Mouse (Mus musculus) cerebellum, adult (tissue): ENCODE measurements around the gene Pcp4l1.
A peak's percentile ranks its signal among the peaks of the same experiment; 100 is the strongest.
"Not testable (repeated sequence)": the region's sequence is repeated elsewhere in the genome, so short reads cannot be mapped to it uniquely, and the experiment has no call there.

Source experiments
- ATAC-seq: cut with Nextera tagmentation; 2 replicates; pipeline ENCODE4 v1.9.2; 2017; ENCODE audit warnings: mild to moderate bottlenecking, moderate library complexity, mixed read lengths; ENCODE audit not compliant: insufficient number of reproducible peaks, low FRiP score, low TSS enrichment

The Pcp4l1 gene

DNA sequence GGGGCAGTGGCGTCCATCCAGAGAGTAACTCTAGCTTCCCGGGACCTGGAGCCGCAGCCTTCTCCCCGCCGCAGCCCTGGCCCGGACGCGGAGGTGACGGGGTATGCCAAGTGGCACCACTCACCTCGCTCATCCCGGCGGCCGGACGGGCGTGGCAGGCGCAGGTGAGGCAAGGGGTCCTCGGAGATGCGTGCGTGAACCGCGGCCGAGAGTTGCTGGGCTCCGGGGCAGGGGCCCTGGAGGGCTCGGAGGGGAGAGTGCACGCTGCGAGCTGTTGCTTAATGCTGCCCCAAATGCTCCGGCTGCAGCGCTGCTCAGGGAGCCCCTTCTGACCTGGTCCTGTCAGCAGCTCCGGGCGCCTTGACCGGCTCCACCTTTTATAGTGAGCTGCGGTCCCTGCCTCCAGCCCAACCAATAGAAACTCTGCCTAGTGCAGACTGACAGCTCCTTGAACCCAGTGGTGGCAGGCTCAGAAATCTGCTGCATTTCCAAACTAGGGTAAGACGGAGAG, at the start of gene Pcp4l1:
TSS of gene Pcp4l1 (minus strand) at position 382 of the 511 bp plus-strand sequence.
- peak; percentile 88 for ATAC-seq

DNA sequence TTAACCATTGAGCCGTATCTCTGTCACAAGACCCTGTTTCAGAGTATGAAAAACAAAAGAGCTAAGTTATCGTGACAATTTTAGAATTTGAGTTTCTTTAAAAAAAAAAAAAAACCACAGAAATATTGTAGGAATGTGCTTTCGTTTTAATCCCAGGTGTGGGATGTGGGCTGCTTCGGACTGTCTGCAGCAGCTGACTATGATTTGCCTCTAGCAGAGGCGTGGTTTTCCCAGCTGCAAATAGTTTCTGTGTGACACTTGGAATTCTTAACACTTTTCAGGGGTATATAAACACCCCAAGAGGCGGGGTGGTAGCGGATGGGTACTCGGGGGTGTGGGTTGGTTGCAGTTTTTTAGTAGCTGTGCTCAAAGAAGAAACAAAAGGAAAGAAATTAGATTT, 49.3 kb upstream of the Pcp4l1 start:
- ATAC-seq: no peak

GRCm38 (mm10) chr1:171241952-171242351, 45.9 kb upstream of the Pcp4l1 start:
- ATAC-seq: not testable (repeated sequence)

- no peak for ATAC-seq
Observed at GRCm38 (mm10) chr1:171240911-171241310, 44.8 kb upstream of the Pcp4l1 start.

- ATAC-seq: no peak
Observed at GRCm38 (mm10) chr1:171239992-171240744, 44.1 kb upstream of the Pcp4l1 start.

DNA sequence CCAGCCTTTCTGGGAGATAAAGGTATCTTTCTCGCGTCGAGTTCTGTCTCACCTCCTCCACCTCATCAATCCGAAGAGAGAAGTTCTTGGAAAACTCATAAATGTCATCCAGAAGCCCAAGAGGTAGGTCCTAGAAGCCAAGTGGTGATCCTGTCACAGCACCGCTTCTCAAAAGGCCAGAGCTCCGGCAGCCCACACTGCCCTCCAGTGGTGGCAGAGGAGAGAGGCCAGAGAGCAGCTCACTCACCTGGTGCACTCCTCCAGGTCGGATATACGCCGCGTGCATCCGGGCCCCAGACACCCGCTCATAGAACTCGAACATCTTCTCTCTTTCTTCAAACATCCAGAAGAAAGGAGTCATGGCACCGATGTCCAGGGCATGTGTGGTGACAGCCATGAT, 42.4 kb upstream of the Pcp4l1 start:
- ATAC-seq: no peak

DNA sequence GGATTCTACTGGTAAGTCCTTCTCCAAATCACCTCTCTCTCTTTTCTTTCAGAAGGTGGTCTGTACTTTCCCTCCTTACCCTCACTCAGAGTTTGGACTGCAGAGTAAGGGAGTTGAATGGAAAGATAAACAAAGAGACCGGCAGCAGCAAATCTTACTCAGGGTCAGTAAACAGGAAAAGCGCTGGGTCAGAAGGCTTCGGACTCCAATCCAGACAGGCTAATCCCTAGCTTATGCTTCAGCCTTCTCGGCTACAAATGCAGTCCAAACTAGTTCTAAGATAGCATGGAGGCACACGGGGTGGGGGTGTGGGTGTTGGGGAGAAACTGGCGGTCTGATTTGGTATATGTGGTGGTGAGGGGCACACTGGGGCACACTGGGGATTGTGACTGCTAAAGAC, 41.4 kb upstream of the Pcp4l1 start:
- ATAC-seq: no peak

- no peak for ATAC-seq
Observed at GRCm38 (mm10) chr1:171235791-171236190, 39.7 kb upstream of the Pcp4l1 start.

DNA sequence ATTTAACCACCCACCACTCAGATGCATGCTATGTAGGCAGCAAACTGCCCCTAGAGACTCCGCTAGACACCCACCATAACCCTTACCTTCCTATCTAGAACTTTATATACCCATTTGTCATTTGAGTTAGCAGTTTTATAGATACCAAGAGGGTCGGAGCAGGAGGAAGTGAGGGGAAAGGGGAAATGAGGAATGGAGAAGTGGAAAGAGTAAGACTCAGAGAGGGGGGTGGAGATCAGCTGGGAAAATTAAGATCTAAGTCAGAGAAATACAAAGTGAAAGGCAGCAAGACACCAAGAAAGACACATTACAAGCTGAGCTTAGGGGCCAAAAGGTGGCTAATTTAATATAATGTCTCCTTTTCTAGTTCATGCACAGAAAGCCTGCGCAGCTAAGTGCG, 38.5 kb upstream of the Pcp4l1 start:
- ATAC-seq: no peak

DNA sequence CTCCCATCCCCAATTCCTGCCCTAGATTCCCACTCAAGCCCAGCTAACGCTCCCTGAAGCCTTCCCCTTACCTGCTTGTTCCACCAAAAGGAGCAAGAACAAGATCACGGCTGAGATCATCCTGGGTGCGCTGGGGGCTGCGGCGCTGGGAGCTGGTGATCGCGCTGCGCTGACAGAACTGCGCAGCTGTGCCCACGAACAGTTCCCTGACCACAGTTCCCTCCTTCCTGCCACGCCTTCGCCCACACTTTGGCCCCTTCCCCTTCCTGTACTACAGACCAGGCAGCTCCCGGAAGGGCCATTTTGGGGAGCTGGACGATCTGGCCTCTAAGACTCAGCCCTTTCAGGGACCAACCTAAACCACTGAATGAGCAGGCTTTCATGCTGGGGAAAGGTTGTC, 38.1 kb upstream of the Pcp4l1 start, which contains the start of gene Fcer1g:
TSS of gene Fcer1g (minus strand) at position 240 of the 400 bp plus-strand sequence.
- ATAC-seq: no peak

GRCm38 (mm10) chr1:171232800-171233730, 37.0 kb upstream of the Pcp4l1 start:
- no peak for ATAC-seq

DNA sequence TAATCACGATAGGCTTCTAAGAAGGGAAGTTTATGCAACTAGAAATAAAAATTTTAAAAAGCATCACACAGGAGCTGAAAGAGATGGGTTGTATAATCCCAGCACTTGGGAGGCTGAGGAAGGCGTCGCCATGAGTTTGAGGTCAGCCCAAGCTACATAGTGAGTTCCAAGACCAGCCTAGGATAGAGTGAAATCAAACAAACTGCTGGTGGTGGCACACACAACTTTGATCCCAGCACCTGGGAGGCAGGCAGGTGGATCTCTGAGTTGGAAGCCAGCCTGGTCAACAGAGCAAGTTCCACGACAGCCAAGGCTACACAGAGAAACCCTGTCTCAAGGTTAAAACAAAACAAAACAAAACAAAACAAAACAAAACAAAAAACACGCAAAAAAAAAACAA, 36.3 kb upstream of the Pcp4l1 start:
- no peak for ATAC-seq

GRCm38 (mm10) chr1:171231844-171232243, 35.8 kb upstream of the Pcp4l1 start:
- ATAC-seq: no peak

DNA sequence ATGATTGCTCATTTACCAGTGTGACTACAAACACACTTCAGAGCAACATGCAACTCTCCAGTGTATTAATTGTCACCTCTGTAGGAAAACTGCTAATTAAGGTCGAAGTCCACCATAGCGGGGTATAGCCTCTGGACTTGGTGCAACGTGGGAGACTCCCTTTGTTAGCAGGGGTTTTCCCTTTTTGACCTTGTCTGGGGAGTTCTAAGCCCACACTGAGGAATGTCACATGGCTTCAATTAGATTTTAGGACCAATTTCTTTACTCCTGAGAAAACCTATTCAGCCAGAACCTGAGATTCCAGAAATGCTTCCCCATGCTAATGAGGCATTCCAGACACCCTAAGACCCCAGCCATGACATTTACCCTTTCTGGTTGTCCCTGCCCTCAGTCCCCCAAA, 34.1 kb upstream of the Pcp4l1 start:
- ATAC-seq: no peak

DNA sequence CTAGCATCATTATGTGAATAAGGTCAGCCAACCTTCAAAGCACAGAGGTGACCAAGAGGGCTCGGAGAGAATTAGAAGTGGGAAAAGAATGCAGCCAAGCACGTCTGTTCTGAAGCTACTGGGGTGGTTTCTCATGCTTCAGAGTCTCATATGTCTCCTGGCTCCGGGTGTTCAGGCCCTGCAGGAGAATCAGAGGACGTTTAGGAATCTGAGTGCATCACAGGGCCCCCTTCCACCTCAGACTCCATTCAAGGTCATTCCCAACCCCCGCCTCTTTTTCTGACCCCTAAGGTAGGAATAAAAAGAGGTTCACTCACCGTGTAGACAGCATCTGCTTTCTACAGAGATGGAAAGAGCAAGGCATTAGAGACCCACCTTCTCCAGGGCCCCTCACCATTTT, 33.7 kb upstream of the Pcp4l1 start:
- no peak for ATAC-seq

DNA sequence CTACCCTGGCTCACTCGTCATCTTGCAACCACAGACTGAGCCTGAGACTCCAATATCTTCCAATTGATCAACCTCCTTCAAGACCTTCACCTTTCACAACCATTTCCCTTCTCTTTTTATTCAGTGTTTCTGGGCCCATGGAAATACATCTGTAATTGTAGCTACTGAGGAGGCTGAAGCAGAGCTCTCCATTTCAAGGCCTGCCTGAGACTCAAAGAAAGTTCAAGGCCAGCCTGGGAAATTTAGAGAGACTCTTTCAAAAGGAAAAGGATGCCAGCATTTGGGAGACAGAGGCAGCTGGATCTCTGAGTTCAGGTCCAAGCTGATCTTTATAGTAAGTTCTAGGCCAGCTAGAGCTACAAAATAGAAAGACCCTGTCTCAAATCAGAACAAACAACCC, 31.8 kb upstream of the Pcp4l1 start:
- no peak for ATAC-seq

DNA sequence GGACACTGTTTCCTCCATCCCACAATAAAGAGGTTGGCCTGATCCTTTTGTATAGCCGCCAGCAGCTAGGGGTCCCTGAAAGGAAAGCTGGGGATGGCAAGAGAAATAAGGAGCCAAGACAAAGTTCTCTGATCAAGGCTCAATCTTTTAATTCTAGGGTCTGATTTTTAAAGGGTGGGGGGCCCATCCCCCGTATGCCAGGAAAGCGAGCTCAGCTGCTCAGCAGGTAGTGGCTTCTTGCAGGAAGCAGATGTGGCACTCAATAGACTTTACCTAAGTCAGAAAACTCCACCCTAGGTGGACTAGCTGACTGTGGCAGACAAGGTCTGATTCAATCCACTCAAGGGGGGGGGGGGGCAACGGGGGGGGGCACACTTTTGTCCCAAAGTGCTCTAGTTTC, 30.7 kb upstream of the Pcp4l1 start:
- no peak for ATAC-seq

DNA sequence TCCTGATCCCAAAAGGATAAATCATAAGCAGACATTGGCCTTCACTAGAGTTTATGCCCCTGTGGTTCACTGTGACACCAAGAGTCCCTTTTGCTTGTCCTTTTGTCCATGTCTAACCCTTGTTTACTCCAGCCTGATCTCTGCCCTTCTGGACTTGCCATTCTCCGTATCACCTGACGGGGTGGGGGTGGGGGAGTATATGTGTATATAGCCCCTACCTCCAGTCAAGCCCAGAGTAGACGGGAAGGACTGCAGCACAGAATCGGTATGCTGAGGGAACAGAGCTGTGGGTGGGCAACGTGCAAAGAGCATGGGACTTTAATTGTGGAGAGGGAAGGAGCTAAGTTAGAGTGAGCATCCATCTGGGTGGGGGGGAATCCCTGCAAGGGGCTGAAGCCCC, 28.8 kb upstream of the Pcp4l1 start, which contains the start of gene Apoa2:
TSS of gene Apoa2 (plus strand) at position 198 of the 400 bp plus-strand sequence.
- no peak for ATAC-seq

GRCm38 (mm10) chr1:171223796-171224195, 27.7 kb upstream of the Pcp4l1 start:
- ATAC-seq: no peak

- no peak for ATAC-seq
Observed at GRCm38 (mm10) chr1:171223168-171223567, 27.1 kb upstream of the Pcp4l1 start.
